Mouse (Mus musculus) megakaryocyte, embryonic 14.5 days (primary cell): ENCODE results near the gene Pno1. TPM values are rescaled to one million over a fixed set of nuclear protein-coding genes. Genes with fewer than 3 reads are reported as not detected.

Source experiments
- H3K27me3 ChIP-seq: replicated peaks from 2 replicates; pipeline ENCODE3; 2012; ENCODE audit warnings: inconsistent platforms
- H3K36me3 ChIP-seq: replicated peaks from 2 replicates; pipeline ENCODE3; 2012; ENCODE audit warnings: low read length, inconsistent platforms, mixed read lengths
- H3K4me1 ChIP-seq: 2 replicates; pipeline ENCODE4 v1.6.1; 2012; ENCODE audit warnings: inconsistent platforms
- H3K4me3 ChIP-seq: replicated peaks from 2 replicates; pipeline ENCODE3; 2012; ENCODE audit warnings: moderate library complexity, mild to moderate bottlenecking, inconsistent platforms
- H3K9me3 ChIP-seq: 2 replicates; pipeline ENCODE4 v1.6.1; 2012; ENCODE audit warnings: inconsistent platforms
- FLI1 ChIP-seq: IDR thresholded peaks from 2 replicates; pipeline ENCODE4 v1.6.1; 2012; ENCODE audit warnings: low read length, inconsistent platforms, mixed read lengths
- GATA1 ChIP-seq: IDR thresholded peaks from 3 replicates; pipeline ENCODE4 v1.6.1; 2012; ENCODE audit warnings: mixed read lengths, low read length, inconsistent platforms, borderline replicate concordance
- polyA plus RNA-seq: library from polyadenylated mRNA; stranded (reverse); fragments of >175 nt; gene quantifications from 2 replicates; pipeline ENCODE4 v1.2.3, GENCODE M21; 2012; ENCODE audit warnings: low replicate concordance; ENCODE audit not compliant: insufficient read depth

Pno1 gene
- polyA plus RNA-seq, 1 experiment: 21.3 TPM

- Histone ChIP-seq H3K36me3 (peaks cover 6% of the 10 kb centered on the region), H3K4me3 (peak within 1 kb of the TSS; percentile 96), H3K9me3 (peaks cover 2% of the 10 kb centered on the region), H3K4me1 (peaks cover 43% of the 10 kb centered on the region), H3K27me3 (no peaks in the 10 kb centered on the region)
- no peak for TF ChIP-seq GATA1
- peak; percentile 50; the same call in 1 of the 2 replicates for TF ChIP-seq FLI1
Observed at GRCm38 (mm10) chr11:17158858-17159737, 52.3 kb downstream of the Pno1 start, which contains the start of gene Ppp3r1. Ppp3r1 (plus strand) TSS chr11:17159263.

Other genes with a start within 250 kb of the Pno1 start
- gene Cnrip1, start 160.0 kb downstream of the Pno1 start, polyA plus RNA-seq: 0.21 TPM in 1 of 2 replicates, not detected in the other
- gene Plek, start 159.2 kb downstream of the Pno1 start, polyA plus RNA-seq: 5.5 and 36.0 TPM in 2 replicates
- 18.6 and 92.9 TPM in 2 replicates for gene Ppp3r1, start 52.3 kb downstream of the Pno1 start, polyA plus RNA-seq
- 2.0 TPM in 1 of 2 replicates, not detected in the other for gene Wdr92, start 29.5 kb downstream of the Pno1 start, polyA plus RNA-seq
- 2.2 TPM in 1 of 2 replicates, not detected in the other for gene C1d, start 46.0 kb upstream of the Pno1 start, polyA plus RNA-seq